Mouse (Mus musculus): Measurements from ENCODE around the gene Gm5089. TPM values are rescaled to one million over a fixed set of nuclear protein-coding genes. Genes with fewer than 3 reads are reported as not detected.
"Not testable (repeated sequence)": the region's sequence is repeated elsewhere in the genome, so short reads cannot be mapped to it uniquely, and the experiment has no call there.

The Gm5089 gene
- total RNA-seq, 2 experiments from 2014 or later, result 0.23 TPM; not detected in 1

- intact Hi-C loops (cut with DNase I), result no loop called here
- no peak for DNase-seq (ENCODE audit: low spot score in 2 of 2)
Measured at GRCm38 (mm10) chr14:122467926-122468841, 17.3 kb upstream of the Gm5089 start.

DNA sequence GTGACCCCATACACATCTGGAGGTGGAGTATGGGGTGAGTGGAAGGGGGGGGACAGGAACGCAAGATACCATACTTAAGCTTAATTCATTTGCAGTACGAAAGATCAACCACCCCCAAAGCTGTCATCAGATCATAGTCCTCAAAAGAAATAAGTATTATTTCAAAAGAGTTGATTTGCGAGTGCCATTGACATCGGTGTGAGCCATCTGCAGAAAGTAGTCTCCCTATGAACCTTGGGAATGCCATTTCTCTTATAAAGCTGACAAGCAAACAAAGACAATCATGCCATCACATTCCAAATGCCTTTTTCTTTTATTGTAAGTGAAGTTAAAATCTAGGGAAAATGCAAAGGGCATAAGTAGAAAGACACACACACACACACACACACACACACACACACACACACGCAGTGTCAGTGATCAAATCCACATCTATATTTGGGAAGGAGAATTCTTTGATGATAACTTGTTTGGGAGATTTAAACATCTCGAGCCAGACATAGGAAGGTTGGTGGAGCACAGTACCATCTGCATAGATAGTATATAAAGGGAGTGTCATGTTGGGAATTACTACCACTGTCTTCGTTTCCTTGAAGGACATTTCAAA is 15.9 kb upstream of the Gm5089 start:
- DNase-seq (ENCODE audit: low spot score in 2 of 2), result no peak
- intact Hi-C loops (cut with DNase I), result no loop called here

- intact Hi-C loops (cut with DNase I), result no loop called here
- no peak for DNase-seq (ENCODE audit: low spot score in 2 of 2)
Measured at GRCm38 (mm10) chr14:122465931-122466490, 15.1 kb upstream of the Gm5089 start.

DNA sequence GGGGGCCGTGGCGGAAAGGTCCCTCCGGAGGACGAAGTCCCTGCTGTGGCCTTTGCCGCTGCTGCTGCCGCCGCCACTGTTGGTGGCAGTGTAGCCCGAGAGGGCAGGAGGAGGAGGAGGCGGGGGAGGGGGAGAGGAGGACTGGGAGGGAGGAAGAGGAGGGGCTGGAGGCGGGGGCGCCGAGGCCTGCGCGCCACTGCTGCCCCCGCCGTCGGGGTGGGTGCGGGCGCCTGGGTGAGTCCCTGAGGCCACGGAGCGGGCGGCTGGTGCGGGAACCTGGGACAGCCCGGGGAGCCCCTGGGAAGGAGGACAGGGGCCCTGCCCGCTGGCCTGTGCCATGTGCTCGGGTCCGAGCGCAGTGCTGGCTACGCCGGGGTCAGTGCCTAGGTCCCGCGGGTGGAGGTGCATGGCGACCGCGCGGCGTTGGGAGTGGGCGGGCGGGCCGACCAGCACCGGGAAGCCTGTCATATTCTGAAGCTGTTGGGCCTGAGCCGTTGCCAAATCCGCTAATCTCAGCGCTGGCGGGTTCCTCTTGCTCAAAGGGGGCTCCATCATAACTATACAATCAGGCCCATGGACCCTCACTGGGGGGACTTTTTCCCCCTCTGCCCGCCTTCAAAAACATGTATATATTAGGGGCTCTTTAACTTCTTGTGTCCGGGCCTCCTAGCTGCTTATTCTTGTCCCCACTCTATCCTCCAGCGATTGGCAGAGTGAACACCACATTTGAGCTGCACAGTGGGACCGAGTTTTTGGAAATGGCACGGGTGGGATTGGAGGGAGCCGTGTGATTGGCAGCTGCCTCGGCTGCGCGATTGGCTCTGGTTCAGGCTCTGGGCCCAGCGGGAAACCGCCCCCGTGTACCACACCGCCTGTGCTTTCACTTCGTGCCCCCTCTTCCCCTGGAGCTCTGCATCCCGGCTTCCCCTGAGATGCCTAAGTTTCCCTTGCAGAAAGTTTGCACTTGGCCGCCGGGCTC is 14.1 kb upstream of the Gm5089 start, which contains the start of gene Zic5:
Gene Zic5, minus strand, starts transcription at position 915 of the 979 bp plus-strand sequence.
- intact Hi-C loops (cut with DNase I), result loop anchor here (5.0 kb wide), 1 partner anchor 83 kb away; no protein-coding TSS in a partner anchor
- no peak for DNase-seq (ENCODE audit: low spot score in 2 of 2)

DNA sequence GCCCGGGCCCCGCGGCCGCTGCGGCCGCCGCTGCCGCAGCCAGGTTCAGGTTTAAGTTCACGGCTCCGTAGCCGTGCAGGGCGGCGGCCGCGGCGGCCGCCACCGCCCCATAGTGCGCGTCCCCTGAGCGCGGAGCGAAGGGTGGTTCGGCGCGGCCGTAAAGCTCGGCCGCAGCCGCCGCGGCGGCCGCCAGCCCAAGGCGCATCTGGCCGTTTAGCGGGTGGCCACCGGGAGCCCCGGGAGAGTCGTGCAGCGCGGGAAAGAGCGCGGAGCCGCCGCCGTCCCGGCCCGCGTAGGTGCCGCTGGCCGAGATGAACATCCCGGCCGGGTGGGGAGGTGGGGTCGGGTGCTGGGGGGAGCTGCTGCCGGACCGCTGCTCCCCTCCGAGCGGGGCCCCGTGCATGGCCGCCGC is 13.4 kb upstream of the Gm5089 start:
- DNase-seq (ENCODE audit: low spot score in 2 of 2), result no peak
- intact Hi-C loops (cut with DNase I), result loop anchor here (5.0 kb wide), 1 partner anchor 82 kb away; no protein-coding TSS in a partner anchor

- DNase-seq (ENCODE audit: low spot score in 2 of 2), result not testable (repeated sequence)
- intact Hi-C loops (cut with DNase I), result loop anchor here (5.0 kb wide), 1 partner anchor 82 kb away; no protein-coding TSS in a partner anchor
Measured at GRCm38 (mm10) chr14:122463734-122464341, 12.9 kb upstream of the Gm5089 start.

- intact Hi-C loops (cut with DNase I), result loop anchor here (5.0 kb wide), 1 partner anchor 81 kb away; no protein-coding TSS in a partner anchor
Measured at GRCm38 (mm10) chr14:122463080-122463691, 12.3 kb upstream of the Gm5089 start.

DNA sequence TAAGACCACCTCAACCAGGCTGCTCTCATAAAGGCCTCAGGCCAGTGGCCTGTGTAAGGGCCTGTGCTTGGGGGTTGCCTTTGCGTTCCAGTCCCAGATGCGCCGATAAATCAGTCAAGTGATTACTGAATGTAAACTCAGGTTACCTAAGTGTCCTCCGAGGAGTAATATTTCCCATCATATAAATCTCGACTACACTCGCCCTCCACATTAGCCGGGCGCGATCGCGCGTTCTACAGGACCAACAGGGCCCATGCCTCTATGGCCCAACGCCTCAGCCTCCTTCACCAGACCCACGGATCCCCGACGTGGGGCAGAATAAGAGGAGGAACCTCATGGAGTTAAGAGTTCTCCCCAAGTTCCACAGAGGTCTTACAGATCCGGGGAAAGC is 11.8 kb upstream of the Gm5089 start:
- DNase-seq (ENCODE audit: low spot score in 2 of 2), result no peak
- intact Hi-C loops (cut with DNase I), result loop anchor here (5.0 kb wide), 1 partner anchor 80 kb away; no protein-coding TSS in a partner anchor

More at GRCm38 (mm10) chr14:122463080-122463691, 12.3 kb upstream of the Gm5089 start:
- DNase-seq (ENCODE audit: low spot score in 2 of 2), result no peak

DNA sequence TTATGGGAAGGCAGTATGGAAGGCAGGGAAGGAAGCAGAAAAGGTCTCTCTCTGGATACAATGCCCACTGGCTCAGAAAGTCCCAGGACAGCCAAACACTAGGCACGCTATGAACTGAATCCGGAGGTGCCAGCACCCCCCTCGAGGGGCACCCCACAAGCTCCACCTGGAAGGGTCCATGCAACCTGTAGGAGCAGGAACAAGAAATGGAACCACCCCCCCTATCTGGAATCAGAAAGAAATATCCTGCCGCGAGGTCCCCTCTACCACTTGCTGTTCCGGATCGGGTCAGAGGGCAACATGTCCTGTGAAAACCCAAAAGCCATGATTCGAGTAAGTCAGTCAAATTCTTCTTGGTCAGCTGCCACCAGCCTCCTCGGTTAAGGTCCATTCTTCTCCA is 11.1 kb upstream of the Gm5089 start:
- intact Hi-C loops (cut with DNase I), result loop anchor here (5.0 kb wide), 1 partner anchor 80 kb away; no protein-coding TSS in a partner anchor
- no peak for DNase-seq (ENCODE audit: low spot score in 2 of 2)

GRCm38 (mm10) chr14:122461500-122461899 is 10.6 kb upstream of the Gm5089 start:
- DNase-seq (ENCODE audit: low spot score in 2 of 2), result no peak
- intact Hi-C loops (cut with DNase I), result loop anchor here (5.0 kb wide), 1 partner anchor 79 kb away; no protein-coding TSS in a partner anchor

GRCm38 (mm10) chr14:122460226-122460625 is 9.3 kb upstream of the Gm5089 start:
- DNase-seq (ENCODE audit: low spot score in 2 of 2), result no peak
- intact Hi-C loops (cut with DNase I), result loop anchor here (5.0 kb wide), 1 partner anchor 78 kb away; no protein-coding TSS in a partner anchor

DNA sequence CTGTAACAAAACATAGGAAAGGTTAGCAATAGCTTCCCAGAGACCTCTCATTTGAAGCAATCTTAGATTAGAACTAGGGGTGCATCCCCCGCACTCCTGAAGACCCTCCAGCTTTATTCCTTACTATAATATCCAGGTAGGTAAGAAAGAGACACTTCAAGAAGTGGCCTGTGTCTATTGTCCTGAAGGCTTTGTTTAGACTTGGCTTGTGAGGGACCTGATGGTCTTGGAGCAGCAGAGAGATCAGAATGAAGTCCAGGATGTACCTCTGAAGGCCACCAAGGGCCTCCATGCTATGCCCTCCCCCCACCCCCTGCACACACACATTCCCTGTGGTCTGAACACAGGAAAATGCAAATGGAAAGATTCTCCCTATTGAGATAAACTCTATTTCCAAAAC is 8.9 kb upstream of the Gm5089 start:
- DNase-seq (ENCODE audit: low spot score in 2 of 2), result no peak

DNA sequence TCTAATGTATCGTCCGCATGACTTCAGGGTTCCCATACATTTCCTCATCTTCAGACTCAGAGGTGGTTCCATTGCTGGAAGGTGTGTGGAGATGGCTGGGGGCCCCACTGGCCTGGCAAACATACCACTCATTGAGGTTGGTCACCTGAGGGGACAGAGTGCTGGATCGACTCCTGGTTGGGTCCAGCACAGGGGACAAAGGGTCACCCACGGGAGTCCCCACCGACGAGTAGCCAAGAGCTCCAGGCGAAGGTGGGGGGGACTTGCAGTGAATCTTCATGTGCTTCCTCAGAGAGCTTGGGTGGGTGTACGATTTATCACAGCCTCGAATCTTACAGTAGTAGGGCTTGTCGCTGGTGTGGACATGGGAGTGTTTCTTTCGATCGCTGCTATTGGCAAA is 8.4 kb upstream of the Gm5089 start:
- intact Hi-C loops (cut with DNase I); DNase-seq (ENCODE audit: low spot score in 2 of 2): not testable (repeated sequence)

More for the DNA sequence above, 8.9 kb upstream of the Gm5089 start:
- intact Hi-C loops (cut with DNase I), result loop anchor here (5.0 kb wide), 1 partner anchor 77 kb away; no protein-coding TSS in a partner anchor

- intact Hi-C loops (cut with DNase I), result no loop called here
- no peak for DNase-seq (ENCODE audit: low spot score in 2 of 2)
Measured at GRCm38 (mm10) chr14:122455562-122455958, 4.6 kb upstream of the Gm5089 start.

- intact Hi-C loops (cut with DNase I), result loop anchor here (5.0 kb wide), 3 partner anchors 32 to 228 kb away; no protein-coding TSS in a partner anchor
- DNase-seq (ENCODE audit: low spot score in 2 of 2), result no peak
Measured at GRCm38 (mm10) chr14:122454901-122455561, 4.1 kb upstream of the Gm5089 start.

DNA sequence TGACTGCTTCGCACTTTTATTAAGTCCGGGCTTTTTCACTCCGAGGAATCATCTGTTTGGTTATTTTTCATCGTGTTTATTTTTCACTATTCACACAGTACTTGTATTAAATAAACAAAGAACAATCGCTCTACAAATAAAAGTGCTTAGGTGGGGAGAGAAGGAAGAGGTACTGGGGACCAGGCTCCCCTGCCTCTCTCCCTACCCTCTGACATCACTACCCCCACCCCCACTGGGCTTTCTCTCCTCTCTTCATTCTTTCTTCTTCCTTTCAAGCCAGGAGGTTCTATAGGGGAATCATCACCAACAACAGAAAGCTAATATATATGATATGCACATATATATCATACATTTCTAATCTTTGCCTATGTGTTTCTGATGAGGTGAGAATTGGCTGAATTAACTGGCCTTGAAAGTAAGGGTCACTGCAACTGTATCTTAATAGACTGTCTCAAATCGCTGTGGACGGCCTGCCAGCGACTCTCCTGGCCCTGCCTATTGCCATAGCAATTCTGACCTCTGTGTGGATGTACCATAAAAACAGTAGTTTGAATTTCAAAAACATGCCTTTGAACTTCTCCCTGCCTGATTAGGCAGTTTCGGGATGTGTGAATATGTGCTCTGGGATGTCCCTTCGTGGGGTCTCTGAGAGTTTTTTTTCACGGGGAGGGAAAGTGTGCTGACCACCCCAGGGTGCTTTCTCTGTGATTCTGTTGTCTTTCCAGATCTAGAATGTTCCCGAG is 3.3 kb upstream of the Gm5089 start:
- intact Hi-C loops (cut with DNase I), result loop anchor here (5.0 kb wide), 3 partner anchors 33 to 227 kb away; no protein-coding TSS in a partner anchor
- DNase-seq (ENCODE audit: low spot score in 2 of 2), result no peak

Measured in left cerebral cortex, postnatal 25 days (tissue).